Mouse (Mus musculus) limb, embryonic 14.5 days (tissue): Measurements from ENCODE around the gene Fgfr3. TPM values are rescaled to one million over a fixed set of nuclear protein-coding genes. Genes with fewer than 3 reads are reported as not detected.

ENCODE experiments used
- ATAC-seq: fragments of 200-750 bp; cut with Nextera tagmentation; 2 replicates; pipeline ENCODE4 v1.8.0; 2017; ENCODE audit warnings: low read depth, moderate number of reproducible peaks, moderate TSS enrichment; ENCODE audit not compliant: low FRiP score
- DNase-seq: peaks from one replicate; pipeline ENCODE4 v3.0.0-alpha.2; 2015; ENCODE audit warnings: low spot score
- H3K27ac ChIP-seq: fragments of 300-500 bp; sonication (generic); replicated peaks from 2 replicates; pipeline ENCODE4 v1.5.1; 2014; ENCODE audit warnings: low read depth, mild to moderate bottlenecking, low read length, moderate library complexity, mixed read lengths
- H3K27me3 ChIP-seq: fragments of 300-500 bp; sonication (generic); 2 replicates; pipeline ENCODE4 v1.6.1; 2014; ENCODE audit warnings: low read length, mixed read lengths; ENCODE audit not compliant: control insufficient read depth, insufficient read depth
- H3K36me3 ChIP-seq: fragments of 300-500 bp; sonication (generic); 2 replicates; pipeline ENCODE4 v1.6.1; 2014; ENCODE audit warnings: mild to moderate bottlenecking, low read length, moderate library complexity, mixed read lengths; ENCODE audit not compliant: control insufficient read depth, insufficient read depth
- H3K4me1 ChIP-seq: fragments of 300-500 bp; sonication (generic); 2 replicates; pipeline ENCODE4 v1.6.1; 2014; ENCODE audit warnings: antibody characterized with exemption, low read length, mixed read lengths; ENCODE audit not compliant: control insufficient read depth, insufficient read depth
- H3K4me2 ChIP-seq: fragments of 300-500 bp; sonication (generic); replicated peaks from 2 replicates; pipeline ENCODE4 v1.6.1; 2014; ENCODE audit warnings: low read depth, mild to moderate bottlenecking, low read length, moderate library complexity; ENCODE audit not compliant: severe bottlenecking
- H3K4me3 ChIP-seq: fragments of 300-500 bp; sonication (generic); replicated peaks from 2 replicates; pipeline ENCODE4 v1.5.1; 2014; ENCODE audit warnings: low read length
- H3K9ac ChIP-seq: fragments of 300-500 bp; sonication (generic); 2 replicates; pipeline ENCODE4 v1.6.1; 2014; ENCODE audit warnings: mild to moderate bottlenecking, low read depth, low read length, moderate library complexity; ENCODE audit not compliant: severe bottlenecking
- H3K9me3 ChIP-seq: fragments of 300-500 bp; sonication (generic); 2 replicates; pipeline ENCODE4 v1.6.1; 2016; ENCODE audit warnings: low read length; ENCODE audit not compliant: control insufficient read depth
- POLR2A ChIP-seq: fragments of 200-500 bp; IDR thresholded peaks from 2 replicates; pipeline ENCODE4 v1.8.0; 2012; ENCODE audit warnings: inconsistent platforms, mild to moderate bottlenecking, moderate library complexity, borderline replicate concordance; ENCODE audit not compliant: insufficient read depth, insufficient read length; ENCODE audit errors: extremely low read depth
- WGBS: fragments of 180-500 bp; shearing (Covaris S2); extraction: QIAGEN DNeasy Blood & Tissue Kit; methylation state at CpG from one replicate; pipeline ENCODE4 v1.1.7; 2014; 5-methylcytosine and 5-hydroxymethylcytosine counted together
- polyA plus RNA-seq, 2 experiments: library from polyadenylated mRNA; depleted of rRNA in 1 of 2; stranded (reverse) in 1 of 2; unstranded in 1 of 2; fragments of >200 nt; fragmentation: Nextera tagmentation in 1 of 2; extraction: Ambion mirVana in 1 of 2; gene quantifications; 2 replicates each; pipeline versions ENCODE4 v1.2.1 to v1.2.3; 2012 to 2014

Fgfr3 gene
- polyA plus RNA-seq, 2 experiments = 27.5 to 143 TPM

- H3K27ac ChIP-seq = no peak overlapping the region; the same call in 1 of the 2 replicates
- no peak for DNase-seq
- no peaks in the 10 kb centered on the region for H3K36me3 ChIP-seq
- H3K4me2 ChIP-seq = 0 out of 2 replicates have a peak overlapping the region, but pooled peaks have one; percentile 10
- H3K9ac ChIP-seq = no peak overlapping the region
- peaks cover 73% of the 10 kb centered on the region for H3K4me1 ChIP-seq
- no peaks in the 10 kb centered on the region for H3K9me3 ChIP-seq
- no peak for TF ChIP-seq POLR2A
- ATAC-seq = no peak
- no peak overlapping the region for H3K4me3 ChIP-seq
- no peaks in the 10 kb centered on the region; the same call in 1 of the 2 replicates for H3K27me3 ChIP-seq
- 16% methylated on average over 12 of the region's 13 CpGs for WGBS
Measured at GRCm38 (mm10) chr5:33697947-33698512, 23.4 kb upstream of the Fgfr3 start.

DNA sequence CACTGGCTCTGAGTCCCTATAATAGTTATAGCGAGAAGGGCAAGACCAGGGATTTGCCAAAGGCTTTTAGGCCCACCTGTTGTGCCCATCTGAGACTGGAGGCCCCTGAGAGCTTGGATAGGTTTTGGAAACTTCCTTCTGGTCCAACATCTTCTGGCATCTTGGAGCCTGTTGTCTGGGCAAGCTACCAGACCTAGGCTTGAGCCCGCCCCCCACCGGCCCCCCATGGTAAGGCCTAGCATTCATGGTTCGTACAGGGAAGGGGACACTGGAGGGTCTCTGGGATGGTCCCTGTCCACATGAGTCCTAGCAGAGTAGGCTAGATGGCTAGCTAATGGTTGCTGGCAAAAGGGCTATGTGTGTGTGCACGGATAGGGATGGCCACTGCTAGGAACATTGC is 22.8 kb upstream of the Fgfr3 start:
- Histone ChIP-seq H3K9ac (no peak overlapping the region), H3K36me3 (no peaks in the 10 kb centered on the region), H3K4me3 (no peak overlapping the region), H3K27ac (no peak overlapping the region), H3K27me3 (no peaks in the 10 kb centered on the region; the same call in 1 of the 2 replicates), H3K4me1 (peaks cover 67% of the 10 kb centered on the region), H3K4me2 (no peak overlapping the region), H3K9me3 (no peaks in the 10 kb centered on the region)
- no peak for DNase-seq
- 76% methylated on average over 5 of the region's 5 CpGs for WGBS
- TF ChIP-seq POLR2A = no peak
- no peak for ATAC-seq

GRCm38 (mm10) chr5:33700010-33700409 is 21.5 kb upstream of the Fgfr3 start:
- Histone ChIP-seq H3K4me1 (peaks cover 59% of the 10 kb centered on the region), H3K9ac (no peak overlapping the region), H3K4me3 (no peak overlapping the region), H3K27ac (no peak overlapping the region), H3K27me3 (no peaks in the 10 kb centered on the region; the same call in 1 of the 2 replicates), H3K36me3 (no peaks in the 10 kb centered on the region), H3K9me3 (no peaks in the 10 kb centered on the region), H3K4me2 (no peak overlapping the region)
- 40% methylated on average over 13 of the region's 13 CpGs for WGBS
- no peak for ATAC-seq
- no peak for DNase-seq
- TF ChIP-seq POLR2A = no peak

DNA sequence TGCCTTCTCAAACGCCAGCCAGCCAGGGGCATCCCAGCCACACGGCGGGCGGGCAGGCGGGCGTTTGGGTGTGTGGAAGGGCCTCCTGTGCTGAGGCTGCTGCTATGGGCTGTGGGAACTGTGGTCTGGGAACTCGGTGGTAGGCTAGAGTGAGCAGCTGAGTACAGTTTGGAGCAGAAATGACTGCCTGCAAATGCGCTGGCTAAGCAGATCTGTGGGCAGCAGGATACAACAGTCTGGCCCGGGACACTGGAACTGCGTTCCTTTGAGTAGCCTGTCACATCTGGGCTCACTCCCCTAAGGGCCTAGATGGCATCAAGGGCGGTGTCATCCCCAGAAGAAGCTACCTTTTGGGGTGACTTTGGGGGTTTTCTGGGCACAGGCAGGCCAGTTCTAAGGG is 19.6 kb upstream of the Fgfr3 start:
- 83% methylated on average over 11 of the region's 11 CpGs for WGBS
- ATAC-seq (no peak), DNase-seq (no peak)
- Histone ChIP-seq H3K27me3 (no peaks in the 10 kb centered on the region), H3K27ac (no peak overlapping the region), H3K9ac (no peak overlapping the region), H3K4me1 (peaks cover 46% of the 10 kb centered on the region), H3K36me3 (no peaks in the 10 kb centered on the region), H3K4me2 (no peak overlapping the region), H3K9me3 (no peaks in the 10 kb centered on the region), H3K4me3 (no peak overlapping the region)
- TF ChIP-seq POLR2A = no peak

- H3K27ac ChIP-seq = no peak overlapping the region
- H3K4me3 ChIP-seq = no peak overlapping the region
- H3K4me2 ChIP-seq = no peak overlapping the region
- no peak overlapping the region; the same call in 1 of the 2 replicates for H3K9ac ChIP-seq
- peaks cover 26% of the 10 kb centered on the region for H3K4me1 ChIP-seq
- no peak for ATAC-seq
- H3K27me3 ChIP-seq = no peaks in the 10 kb centered on the region
- no peak for DNase-seq
- WGBS = 65% methylated on average over 8 of the region's 8 CpGs
- no peaks in the 10 kb centered on the region for H3K9me3 ChIP-seq
- TF ChIP-seq POLR2A = no peak
- no peaks in the 10 kb centered on the region for H3K36me3 ChIP-seq
Measured at GRCm38 (mm10) chr5:33703999-33704398, 17.5 kb upstream of the Fgfr3 start.
